Mouse (Mus musculus) heart, postnatal 10 days (tissue): ENCODE results near the gene Tcea3. TPM values are rescaled to one million over a fixed set of nuclear protein-coding genes. Genes with fewer than 3 reads are reported as not detected.

Source experiments
- DNase-seq, 2 experiments: peaks; one replicate each; pipeline ENCODE4 v3.0.0; 2021
- intact Hi-C: fragments of 180-260 bp; cut with DNase I; formaldehyde crosslinking; loops from one replicate; pipeline ENCODE4 v1.15.1; 2025
- total RNA-seq, 2 experiments: library from RNA; stranded (reverse); gene quantifications; 2 replicates each; pipeline ENCODE4 v1.2.3; 2021

Tcea3 gene
- total RNA-seq, 2 experiments from 2014 or later = 77.2 to 85.4 TPM

DNA sequence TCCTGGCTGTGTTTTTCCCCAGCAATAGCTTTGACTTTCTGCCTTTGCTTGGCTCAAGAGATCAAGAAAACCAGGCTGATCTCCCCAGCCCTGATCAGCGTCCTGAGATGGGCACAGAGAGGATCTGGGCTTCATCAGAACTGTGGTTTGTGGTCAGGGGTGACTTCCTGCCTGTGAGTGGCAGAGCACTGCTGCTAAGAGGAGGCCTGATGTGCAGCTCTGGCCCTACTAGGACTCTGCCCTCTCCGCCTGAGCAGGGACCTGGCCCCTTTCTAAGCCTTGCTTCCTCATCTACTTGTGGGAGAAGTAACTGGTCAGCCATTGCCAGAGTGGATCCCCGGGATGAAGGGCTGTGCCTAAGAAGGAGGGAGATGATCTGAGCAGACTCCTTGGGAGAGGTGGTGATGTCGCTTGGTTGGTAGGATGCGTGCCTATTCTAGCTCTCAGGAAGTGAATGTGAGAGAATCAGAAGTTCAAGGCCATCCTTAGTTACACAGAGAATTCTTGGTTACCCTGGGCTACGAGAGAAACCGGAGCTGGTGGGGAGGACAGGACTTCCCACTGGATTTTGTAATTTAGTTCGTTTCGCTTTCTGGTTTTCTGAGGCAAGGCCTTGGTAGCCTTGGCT, 19.3 kb downstream of the Tcea3 start:
- intact Hi-C loops = no loop called here
- DNase-seq = no peak

DNA sequence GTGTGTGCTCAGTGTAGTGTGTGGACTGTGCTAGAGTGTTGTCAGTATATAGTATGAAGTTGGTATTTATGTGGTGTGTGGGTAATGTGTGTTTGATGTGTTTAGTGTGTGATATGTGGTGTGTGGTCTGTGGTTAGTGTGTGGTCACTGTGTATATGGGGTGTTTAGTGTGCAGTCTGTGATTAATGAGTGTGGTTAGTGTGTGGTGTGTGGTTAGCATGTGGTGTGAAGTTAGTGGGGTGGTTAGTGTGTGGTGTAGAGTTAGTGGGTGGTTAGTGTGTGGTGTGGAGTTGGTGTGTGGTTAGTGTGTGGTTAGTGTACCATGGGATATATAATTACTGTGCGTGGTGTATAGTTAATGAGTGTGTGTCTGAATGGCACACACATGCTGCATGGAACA, 21.4 kb downstream of the Tcea3 start:
- no peak for DNase-seq
- intact Hi-C loops = no loop called here

DNA sequence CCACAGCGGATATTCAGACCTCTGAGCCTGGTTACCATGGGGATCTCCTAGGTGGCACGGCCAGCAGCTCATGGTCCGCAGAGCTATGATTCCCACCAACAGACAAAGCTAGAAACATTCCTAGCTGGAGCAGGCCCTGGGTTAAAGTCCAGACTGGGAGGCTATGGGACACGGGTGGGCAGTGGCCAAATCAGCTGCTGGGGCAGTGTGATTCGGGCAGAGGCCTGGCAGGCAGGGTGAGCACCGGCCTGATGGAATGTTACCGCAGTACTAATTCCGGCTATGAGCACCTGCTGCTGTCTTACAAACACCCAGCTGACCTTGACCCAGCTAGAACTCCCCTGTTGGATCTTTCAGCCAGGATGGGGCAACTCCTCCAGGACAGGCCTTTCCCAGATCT, 23.1 kb downstream of the Tcea3 start:
- peak; percentile 62 to 71 for DNase-seq
- intact Hi-C loops = no loop called here

DNA sequence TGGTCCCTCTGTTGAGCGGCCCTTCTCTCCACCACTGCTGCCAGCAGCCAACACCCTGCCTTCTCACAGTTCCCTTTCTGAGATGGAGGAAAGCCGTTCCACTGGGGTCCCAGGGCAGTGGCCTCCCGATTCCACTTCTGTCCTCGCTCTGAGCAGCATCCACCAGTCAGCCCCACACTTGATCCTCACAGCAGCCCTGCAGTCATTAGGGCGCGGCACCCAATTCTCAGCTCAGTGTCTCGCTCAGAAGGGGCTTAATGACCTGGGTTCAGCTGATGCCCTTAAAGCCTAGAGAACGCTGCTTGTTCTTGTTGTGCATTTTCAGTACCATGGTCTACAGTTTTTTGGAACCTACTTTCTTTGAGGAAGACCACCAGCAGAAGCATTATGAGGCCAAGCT, 33.6 kb downstream of the Tcea3 start:
- DNase-seq = no peak
- intact Hi-C loops = no loop called here

DNA sequence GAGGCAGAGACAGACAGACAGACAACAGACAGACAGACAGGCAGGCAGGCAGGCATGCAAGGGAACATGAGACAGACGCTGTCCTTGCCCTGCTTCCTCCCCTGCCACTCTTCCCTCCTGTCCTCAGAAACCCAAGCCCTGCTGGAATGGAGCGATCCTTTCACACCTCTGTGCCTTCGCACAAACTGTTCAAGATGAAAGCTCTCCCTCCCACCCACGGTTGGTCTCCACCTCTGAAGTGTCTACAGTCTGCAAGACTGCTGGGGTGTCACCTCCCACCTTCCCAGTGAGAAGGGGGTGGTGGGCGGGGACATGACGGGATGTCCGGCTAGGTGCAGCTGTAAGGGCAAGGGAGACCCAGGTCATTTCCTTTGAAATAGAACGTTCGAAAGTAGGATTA, 34.1 kb downstream of the Tcea3 start:
- no peak for DNase-seq
- intact Hi-C loops = no loop called here

DNA sequence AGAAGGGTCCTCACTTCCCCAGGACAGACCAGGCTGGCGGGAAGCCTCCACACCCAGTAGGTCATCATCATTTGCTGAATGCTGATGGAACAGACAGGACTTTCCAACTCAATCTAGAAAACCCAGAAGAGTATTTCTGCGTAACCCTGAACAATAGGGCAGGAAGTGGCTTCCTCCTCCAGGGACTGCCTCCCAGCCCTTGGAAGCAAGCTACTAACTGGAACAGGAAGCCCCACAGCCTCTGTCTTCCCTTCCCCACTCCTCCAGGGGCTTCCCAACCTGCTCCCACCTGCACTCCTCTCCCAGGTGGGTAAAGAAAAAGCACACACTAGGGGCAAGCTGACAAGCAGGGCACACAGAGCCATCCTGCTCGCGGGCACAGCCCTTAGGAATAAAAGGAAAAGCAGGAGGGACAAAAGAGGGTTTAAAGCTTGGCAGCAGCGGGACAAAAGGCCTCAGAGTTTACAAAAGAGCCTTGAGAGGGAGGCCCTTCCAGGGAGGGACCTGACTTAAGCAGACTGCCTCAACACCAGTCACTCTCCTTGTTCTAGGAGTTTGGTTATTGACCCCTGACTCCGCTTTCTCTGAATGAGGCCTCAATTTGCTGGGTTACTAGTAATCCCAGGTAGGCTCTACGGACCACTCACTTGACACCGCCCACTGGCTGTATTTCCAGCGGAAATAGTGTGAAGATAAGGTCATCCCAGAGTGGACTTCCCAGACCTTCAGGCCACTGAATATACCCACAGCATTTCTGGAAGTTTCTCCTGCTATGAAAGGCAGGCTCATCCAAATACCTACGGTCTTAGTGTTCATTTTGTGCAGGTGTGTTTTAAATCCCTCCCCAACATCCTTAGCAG, 35.3 kb downstream of the Tcea3 start:
- DNase-seq = peak; percentile 58 to 65
- intact Hi-C loops = no loop called here

DNA sequence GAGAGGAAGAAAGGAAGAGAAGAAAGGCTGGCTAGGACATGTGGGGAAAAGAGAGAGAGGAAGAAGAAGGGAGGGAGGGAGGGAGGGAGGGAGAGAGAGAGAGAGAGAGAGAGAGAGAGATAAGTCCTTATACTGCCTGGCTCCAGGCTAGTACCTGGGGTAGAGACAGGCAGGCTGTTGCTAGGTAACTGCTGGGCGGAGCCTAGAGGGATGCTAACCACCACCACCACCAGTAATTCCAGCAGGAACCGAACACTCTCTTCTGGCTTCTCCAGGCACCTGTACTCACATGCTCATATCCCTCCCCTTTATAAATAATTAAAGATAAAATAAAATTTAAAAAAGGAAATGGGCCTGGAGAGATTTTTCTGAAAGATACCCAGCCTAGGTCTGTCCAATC, 36.3 kb downstream of the Tcea3 start:
- intact Hi-C loops = loop anchor here (2.0 kb wide), 2 partner anchors 23 to 27 kb away; partner anchors contain the start of gene Hnrnpr
- DNase-seq = no peak

DNA sequence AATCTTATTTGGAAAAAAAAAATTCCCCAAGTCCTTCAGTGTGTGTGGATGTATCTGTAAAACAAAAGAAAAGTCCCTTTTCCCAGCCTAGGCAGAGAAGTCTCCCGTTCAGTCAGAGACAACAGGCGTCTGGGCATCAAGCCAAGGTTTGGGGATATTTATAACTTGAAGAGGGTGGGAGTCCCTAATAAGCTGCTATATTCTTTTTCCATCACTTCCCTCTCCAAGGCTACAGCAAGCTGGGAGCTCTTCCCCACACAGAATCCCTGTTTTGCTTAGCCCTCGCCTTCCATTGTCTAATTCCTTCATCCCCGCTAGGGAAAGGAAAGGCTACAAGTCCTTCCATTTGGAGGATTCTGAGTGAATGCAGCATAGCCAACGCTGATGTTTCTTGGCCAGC, 36.9 kb downstream of the Tcea3 start, which contains the start of gene Zfp46:
TSS of gene Zfp46 (plus strand) at position 229 of the 400 bp plus-strand sequence.
- peak; percentile 94 to 96 for DNase-seq
- intact Hi-C loops = loop anchor here (2.0 kb wide), 2 partner anchors 24 to 26 kb away; partner anchors contain the start of gene Hnrnpr

DNA sequence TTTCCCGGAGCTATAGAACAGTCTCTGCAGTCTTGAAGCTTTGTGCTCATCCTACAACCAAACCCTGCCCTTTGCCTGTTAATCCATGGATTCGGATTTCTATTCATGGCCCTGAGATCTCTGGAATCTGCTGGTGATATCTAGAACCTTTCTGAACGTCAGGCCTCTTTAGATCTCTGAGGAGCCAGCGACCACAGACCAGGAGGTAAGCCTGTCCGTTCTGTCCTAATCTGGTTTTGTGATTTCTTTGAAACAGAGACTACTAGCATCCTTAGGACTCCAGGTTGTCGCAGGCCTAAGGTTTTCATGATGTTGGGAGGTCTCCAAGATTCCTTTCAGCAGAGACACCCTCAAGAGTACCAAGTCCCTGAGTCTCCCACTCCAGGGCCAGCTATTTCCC, 37.4 kb downstream of the Tcea3 start:
- peak; percentile 46 to 58 for DNase-seq
- intact Hi-C loops = loop anchor here (2.0 kb wide), 2 partner anchors 24 to 26 kb away; partner anchors contain the start of gene Hnrnpr

DNA sequence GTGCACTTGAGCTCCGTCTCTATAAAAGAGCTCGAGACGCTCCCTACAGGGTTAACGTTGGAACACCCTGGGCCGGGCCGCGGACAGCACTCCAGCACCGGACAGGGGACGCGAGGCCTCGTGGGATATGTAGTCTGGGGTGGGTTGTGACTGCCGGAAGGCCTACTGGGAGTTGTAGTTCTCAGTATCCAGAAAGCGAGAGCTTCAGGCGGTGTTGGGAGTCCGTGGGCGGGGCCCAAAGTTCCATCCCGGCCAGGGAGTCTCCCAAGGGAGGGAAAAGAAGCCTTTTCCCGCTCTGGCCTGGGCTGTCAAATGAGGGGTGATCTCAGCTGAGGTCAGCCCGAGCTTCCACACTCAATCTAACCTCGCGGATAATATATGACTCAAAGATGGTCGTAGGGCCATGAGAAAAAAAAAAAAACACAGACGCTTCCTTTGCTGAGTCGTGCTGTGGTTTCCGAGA, 37.9 kb downstream of the Tcea3 start:
- intact Hi-C loops = loop anchor here (2.0 kb wide), 2 partner anchors 25 kb away; partner anchors contain the start of gene Hnrnpr
- peak; percentile 97 for DNase-seq

DNA sequence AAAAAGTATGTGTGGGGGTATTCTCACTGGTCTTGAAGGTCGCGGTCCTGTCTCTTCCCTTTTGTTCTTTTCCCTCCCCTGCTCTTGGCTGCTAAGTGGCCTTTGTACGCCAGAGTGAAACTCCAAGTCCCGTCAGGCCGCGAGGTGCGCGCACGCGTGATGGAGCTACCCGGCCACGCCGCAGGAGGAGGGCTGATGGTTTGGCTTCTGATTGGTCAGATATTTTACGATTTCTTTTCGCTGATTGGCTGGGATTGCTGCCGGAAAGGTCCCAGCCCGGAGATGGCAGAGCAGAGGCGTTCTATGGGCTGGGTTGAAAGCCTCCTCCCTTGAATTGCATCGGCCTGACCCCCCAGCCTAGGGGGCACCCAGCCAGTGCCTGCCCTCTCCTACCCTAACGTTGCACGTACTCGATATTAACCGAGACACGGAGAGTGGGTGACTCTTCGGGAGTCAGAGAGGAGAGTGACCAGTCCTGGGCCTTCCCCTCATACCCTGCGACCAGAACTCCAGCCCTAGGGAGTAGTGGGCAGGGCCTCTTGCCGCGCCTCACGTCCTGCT, 38.4 kb downstream of the Tcea3 start:
- intact Hi-C loops = loop anchor here (2.0 kb wide), 2 partner anchors 25 kb away; partner anchors contain the start of gene Hnrnpr
- DNase-seq = peak; percentile 98

DNA sequence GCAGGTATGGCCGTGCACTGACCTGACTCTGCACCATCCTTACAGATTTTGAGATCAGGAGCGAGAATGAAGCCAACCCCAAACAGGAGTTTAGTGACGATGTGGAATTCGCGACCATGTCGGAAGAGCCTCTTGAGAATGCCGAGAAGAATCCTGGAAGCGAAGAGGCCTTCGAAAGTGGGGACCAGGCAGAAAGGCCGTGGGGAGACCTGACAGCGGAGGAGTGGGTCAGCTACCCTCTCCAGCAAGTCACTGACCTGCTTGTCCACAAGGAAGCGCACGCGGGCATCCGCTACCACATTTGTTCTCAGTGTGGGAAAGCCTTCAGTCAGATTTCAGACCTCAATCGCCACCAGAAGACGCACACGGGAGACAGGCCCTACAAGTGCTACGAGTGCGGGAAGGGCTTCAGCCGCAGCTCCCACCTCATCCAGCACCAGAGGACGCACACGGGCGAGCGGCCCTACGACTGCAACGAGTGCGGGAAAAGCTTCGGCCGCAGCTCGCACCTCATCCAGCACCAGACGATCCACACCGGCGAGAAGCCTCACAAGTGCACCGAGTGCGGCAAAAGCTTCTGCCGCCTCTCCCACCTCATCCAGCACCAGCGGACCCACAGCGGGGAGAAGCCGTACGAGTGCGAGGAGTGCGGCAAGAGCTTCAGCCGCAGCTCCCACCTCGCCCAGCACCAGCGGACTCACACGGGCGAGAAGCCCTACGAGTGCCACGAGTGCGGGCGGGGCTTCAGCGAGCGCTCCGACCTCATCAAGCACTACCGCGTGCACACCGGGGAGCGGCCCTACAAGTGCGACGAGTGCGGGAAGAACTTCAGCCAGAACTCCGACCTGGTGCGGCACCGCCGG, 42.6 kb downstream of the Tcea3 start:
- DNase-seq = no peak

DNA sequence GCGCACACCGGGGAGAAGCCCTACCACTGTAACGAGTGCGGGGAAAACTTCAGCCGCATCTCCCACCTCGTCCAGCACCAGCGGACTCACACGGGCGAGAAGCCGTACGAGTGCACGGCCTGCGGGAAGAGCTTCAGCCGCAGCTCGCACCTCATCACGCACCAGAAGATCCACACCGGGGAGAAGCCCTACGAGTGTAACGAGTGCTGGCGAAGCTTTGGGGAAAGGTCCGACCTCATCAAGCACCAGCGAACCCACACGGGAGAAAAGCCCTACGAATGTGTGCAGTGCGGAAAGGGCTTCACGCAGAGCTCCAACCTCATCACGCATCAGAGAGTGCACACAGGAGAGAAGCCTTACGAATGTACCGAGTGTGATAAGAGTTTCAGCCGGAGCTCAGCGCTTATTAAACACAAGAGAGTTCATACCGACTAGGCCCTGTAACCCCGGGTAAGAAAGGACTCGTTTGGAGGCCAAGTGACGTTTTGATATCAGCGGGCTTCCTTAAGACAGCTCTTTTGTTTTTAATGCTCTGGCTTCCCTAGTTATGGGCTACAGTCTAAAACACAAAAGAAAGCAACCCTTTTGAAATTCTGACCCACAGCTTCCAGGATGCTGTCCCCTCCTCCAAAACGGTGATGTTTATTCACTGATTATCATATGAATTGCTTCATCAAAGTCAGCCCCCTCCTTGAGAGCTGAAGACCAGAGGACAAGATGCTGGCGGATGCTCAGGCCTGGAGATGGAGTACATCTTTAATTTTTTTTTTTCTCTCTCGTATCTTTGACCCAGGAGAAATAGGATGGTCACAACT, 43.5 kb downstream of the Tcea3 start:
- DNase-seq = no peak
- intact Hi-C loops = no loop called here

More for the DNA sequence above, 42.6 kb downstream of the Tcea3 start:
- intact Hi-C loops = no loop called here

DNA sequence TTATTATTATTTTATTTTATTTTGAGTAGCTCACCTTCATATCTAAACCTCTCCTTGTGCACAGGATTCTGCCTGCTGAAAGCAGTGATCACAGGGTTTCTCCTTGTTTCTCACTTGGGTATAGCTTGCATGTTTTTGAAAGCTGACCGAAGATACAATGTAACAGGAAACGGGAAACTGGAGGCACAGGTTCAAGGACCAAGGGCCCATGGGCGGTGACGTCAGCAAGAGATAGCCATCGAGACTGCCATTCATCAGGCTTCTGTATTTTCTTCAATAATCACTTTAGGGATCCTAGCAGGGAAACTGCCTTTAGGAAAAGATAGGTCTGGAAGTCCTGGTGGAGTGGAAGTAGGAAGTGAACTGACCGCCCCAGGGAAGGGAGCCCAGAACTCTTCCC, 44.2 kb downstream of the Tcea3 start:
- intact Hi-C loops = no loop called here
- no peak for DNase-seq

DNA sequence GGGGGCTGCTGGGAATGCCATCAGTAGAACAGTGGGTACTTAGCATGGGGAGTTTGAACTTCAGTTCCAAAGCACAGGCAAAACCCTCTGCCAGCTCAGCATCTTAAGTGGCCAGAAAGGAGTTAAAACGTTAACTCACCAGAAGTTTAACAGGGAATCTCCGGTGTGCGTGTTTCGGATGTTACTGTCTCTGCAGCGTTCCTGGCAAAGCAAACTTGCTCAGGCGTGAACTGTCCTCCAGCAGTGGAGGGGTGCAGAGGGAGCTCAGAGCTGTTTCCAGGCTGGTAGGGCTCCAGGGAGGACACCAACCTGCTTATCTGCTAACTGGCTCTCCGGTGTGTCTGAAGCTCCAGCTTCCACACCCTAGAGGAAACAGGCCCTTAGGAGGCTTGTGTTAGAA, 48.4 kb downstream of the Tcea3 start:
- intact Hi-C loops = loop anchor here (5.0 kb wide), 1 partner anchor 34 kb away; no protein-coding TSS in a partner anchor
- DNase-seq = no peak

DNA sequence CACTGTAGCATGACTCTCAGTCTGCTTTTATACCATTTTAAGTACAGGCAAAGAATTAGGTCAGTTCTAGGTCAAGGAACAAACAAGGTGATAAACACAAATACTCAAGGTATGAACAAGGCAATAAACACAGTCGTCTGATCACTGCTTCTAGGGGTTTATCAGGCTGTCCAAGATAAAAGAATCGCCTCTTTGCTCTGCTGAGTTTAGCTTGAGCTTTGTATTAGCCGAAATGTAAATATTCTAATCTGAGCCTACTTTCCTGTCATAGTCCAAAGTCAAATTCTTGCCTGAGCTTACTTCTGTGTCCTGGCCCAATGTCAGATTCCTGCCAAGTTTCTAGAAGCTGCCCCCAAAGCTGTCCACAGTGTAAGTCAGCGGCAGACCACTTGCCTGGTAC, 54.9 kb downstream of the Tcea3 start:
- intact Hi-C loops = no loop called here
- DNase-seq = no peak

DNA sequence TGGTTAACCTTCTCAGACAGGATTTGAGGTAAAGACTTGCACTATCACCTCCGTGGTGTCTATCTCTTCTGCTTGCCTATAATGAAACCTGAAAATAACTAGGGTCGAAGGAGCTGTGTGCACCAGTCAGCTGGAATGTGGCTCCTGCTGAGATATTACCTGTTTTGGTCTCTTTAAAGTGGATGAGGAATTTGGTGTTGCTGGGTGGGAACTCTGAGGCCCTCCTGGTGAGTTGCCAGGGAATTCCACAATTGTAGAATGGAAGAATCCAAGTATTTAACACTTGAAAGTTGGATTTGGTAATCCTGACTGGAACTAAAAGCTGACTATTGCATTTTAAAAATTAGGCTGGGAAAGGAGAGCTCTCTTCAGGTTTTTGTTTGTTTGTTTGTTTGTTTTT, 56.7 kb downstream of the Tcea3 start:
- peak in 1 of 2 experiments; percentile 53 for DNase-seq
- intact Hi-C loops = no loop called here

DNA sequence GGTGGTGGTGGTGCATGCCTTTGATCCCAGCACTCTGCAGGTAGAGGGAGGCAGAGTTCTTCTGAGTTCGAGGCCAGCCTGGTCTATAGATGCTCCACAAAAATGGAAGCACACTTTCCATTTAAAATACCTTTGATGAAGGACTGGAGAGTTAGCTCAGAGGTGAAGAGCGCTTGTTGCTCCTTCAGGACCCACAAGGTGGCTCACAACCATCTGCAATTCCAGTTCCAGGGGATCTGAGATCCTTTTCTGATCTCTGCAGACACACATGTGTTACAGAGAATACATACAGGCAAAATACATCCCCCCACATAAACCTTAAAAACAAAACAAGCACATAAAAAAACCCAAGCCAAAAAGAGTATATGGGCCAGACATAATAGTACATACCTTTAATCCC, 60.8 kb downstream of the Tcea3 start:
- no peak for DNase-seq
- intact Hi-C loops = no loop called here

DNA sequence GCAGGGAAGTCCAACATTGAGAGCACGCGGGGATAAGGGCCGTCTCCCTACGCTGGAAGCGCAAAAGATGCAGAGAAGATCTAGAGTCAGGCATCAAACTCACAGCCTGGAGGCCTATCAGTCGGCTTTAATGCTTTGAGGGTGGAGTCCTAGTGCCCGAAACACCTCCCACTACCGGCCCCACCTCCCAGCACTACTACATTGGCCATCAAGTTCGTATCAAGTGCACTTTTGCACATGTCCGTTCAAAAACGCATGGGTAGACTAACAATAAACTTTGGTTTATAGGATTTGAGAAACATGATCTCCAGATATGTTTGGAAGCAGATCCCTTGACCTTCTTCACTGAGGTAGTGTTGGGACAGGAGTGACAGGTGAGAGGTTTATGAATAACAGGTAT, 62.3 kb downstream of the Tcea3 start:
- intact Hi-C loops = loop anchor here (2.0 to 10.0 kb wide), 2 partner anchors 25 to 245 kb away; partner anchors contain the start of gene Zfp46
- peak; percentile 46 to 62 for DNase-seq
